Mouse (Mus musculus): ENCODE results near the gene Ramp2. TPM values are rescaled to one million over a fixed set of nuclear protein-coding genes. Genes with fewer than 3 reads are reported as not detected.

The Ramp2 gene
- total RNA-seq, 2 experiments from 2014 or later: 69.8 to 97.1 TPM

GRCm38 (mm10) chr11:101300881-101301280, 55.1 kb downstream of the Ramp2 start:
- DNase-seq: no peak
- intact Hi-C loops (cut with DNase I; ENCODE audit: low total_unique reads): loop anchor here (2.0 kb wide), 1 partner anchor 90 kb away; no protein-coding TSS in a partner anchor

GRCm38 (mm10) chr11:101301299-101302003, 55.6 kb downstream of the Ramp2 start:
- no peak for DNase-seq
- intact Hi-C loops (cut with DNase I; ENCODE audit: low total_unique reads): loop anchor here (2.0 kb wide), 1 partner anchor 91 kb away; no protein-coding TSS in a partner anchor

- intact Hi-C loops (cut with DNase I; ENCODE audit: low total_unique reads): no loop called here
- peak; percentile 97 for DNase-seq
Measured at GRCm38 (mm10) chr11:101302004-101302798, 56.4 kb downstream of the Ramp2 start, which contains the start of gene Becn1. TSS of gene Becn1 (minus strand) at chr11:101302286.

- intact Hi-C loops (cut with DNase I; ENCODE audit: low total_unique reads): no loop called here
- no peak for DNase-seq
Measured at GRCm38 (mm10) chr11:101307744-101308143, 61.9 kb downstream of the Ramp2 start.

Other genes with a start within 250 kb of the Ramp2 start
- 10 to 100 TPM; 53.4 to 58.5 TPM for gene Atp6v0a1, start 236.6 kb upstream of the Ramp2 start, total RNA-seq (2021)
- 1 to 10 TPM; 6.2 to 7.4 TPM for gene Naglu, start 176.0 kb upstream of the Ramp2 start, total RNA-seq (2021)
- under 1 TPM in 1 of 2 experiments, not detected in 1; 0.29 TPM for gene Hsd17b1, start 167.6 kb upstream of the Ramp2 start, total RNA-seq (2021)
- gene Coasy, start 163.5 kb upstream of the Ramp2 start, total RNA-seq (2021): 1 to 10 TPM; 8.1 to 9.5 TPM
- 10 to 100 TPM; 10.8 to 12.4 TPM for gene Mlx, start 158.8 kb upstream of the Ramp2 start, total RNA-seq (2021)
- 1 to 10 TPM; 1.1 to 1.5 TPM for gene Psmc3ip, start 150.6 kb upstream of the Ramp2 start, total RNA-seq (2021)
- 10 to 100 TPM; 33.3 to 34.9 TPM for gene Retreg3, start 126.1 kb upstream of the Ramp2 start, total RNA-seq (2021)
- gene Tubg1, start 126.1 kb upstream of the Ramp2 start, total RNA-seq (2021): 10 to 100 TPM; 26.3 to 31.2 TPM
- gene Tubg2, start 90.1 kb upstream of the Ramp2 start, total RNA-seq (2021): 1 to 10 TPM; 3.1 to 4.6 TPM
- 1 to 10 TPM; 1.8 to 2.4 TPM for gene Cntnap1, start 75.5 kb upstream of the Ramp2 start, total RNA-seq (2021)
- 10 to 100 TPM; 22.0 to 26.9 TPM for gene Plekhh3, start 74.7 kb upstream of the Ramp2 start, total RNA-seq (2021)
- under 1 TPM in 1 of 2 experiments, not detected in 1; 0.12 TPM for gene Ccr10, start 70.6 kb upstream of the Ramp2 start, total RNA-seq (2021)
- 10 to 100 TPM; 13.5 to 18.1 TPM for gene Ezh1, start 19.6 kb upstream of the Ramp2 start, total RNA-seq (2021)
- gene Vps25, start 7.7 kb downstream of the Ramp2 start, total RNA-seq (2021): 10 to 100 TPM; 38.1 to 39.0 TPM
- 1 to 10 TPM in 1 of 2 experiments, under 1 TPM in 1; 0.89 to 1.0 TPM for gene Wnk4, start 14.5 kb downstream of the Ramp2 start, total RNA-seq (2021)
- gene Cntd1, start 33.0 kb downstream of the Ramp2 start, total RNA-seq (2021): under 1 TPM; 0.13 to 0.21 TPM
- 10 to 100 TPM; 70.0 to 73.4 TPM for gene Coa3, start 33.1 kb downstream of the Ramp2 start, total RNA-seq (2021)
- gene Becn1, start 56.3 kb downstream of the Ramp2 start, total RNA-seq (2021): 10 to 100 TPM; 70.7 to 72.9 TPM
- 10 to 100 TPM; 60.9 to 61.2 TPM for gene Psme3, start 70.2 kb downstream of the Ramp2 start, total RNA-seq (2021)
- gene Aoc2, start 79.0 kb downstream of the Ramp2 start, total RNA-seq (2021): 1 to 10 TPM; 1.2 to 1.3 TPM
- 10 to 100 TPM; 20.7 to 21.7 TPM for gene Aoc3, start 84.6 kb downstream of the Ramp2 start, total RNA-seq (2021)
- not detected for gene G6pc, start 121.5 kb downstream of the Ramp2 start, total RNA-seq (2021)
- gene Aarsd1, start 171.6 kb downstream of the Ramp2 start, total RNA-seq (2021): 10 to 100 TPM; 16.4 to 17.4 TPM
- gene Gm27029, start 178.8 kb downstream of the Ramp2 start, total RNA-seq (2021): 1 to 10 TPM; 3.2 to 4.1 TPM
- 1 to 10 TPM; 6.4 to 7.2 TPM for gene Rundc1, start 179.1 kb downstream of the Ramp2 start, total RNA-seq (2021)
- 100 to 1,000 TPM; 101 to 102 TPM for gene Ptges3l, start 179.3 kb downstream of the Ramp2 start, total RNA-seq (2021)
- gene Rpl27, start 196.3 kb downstream of the Ramp2 start, total RNA-seq (2021): 10 to 100 TPM; 50.3 to 61.5 TPM
- 1 to 10 TPM; 7.0 to 7.2 TPM for gene Ifi35, start 202.4 kb downstream of the Ramp2 start, total RNA-seq (2021)
- 1 to 10 TPM; 4.0 to 4.8 TPM for gene Rnd2, start 219.0 kb downstream of the Ramp2 start, total RNA-seq (2021)
- 10 to 100 TPM; 27.1 to 33.6 TPM for gene Vat1, start 220.2 kb downstream of the Ramp2 start, total RNA-seq (2021)